Mouse (Mus musculus) layer of hippocampus, postnatal 25 days (tissue): ENCODE results near the gene Olfr55. TPM values are rescaled to one million over a fixed set of nuclear protein-coding genes. Genes with fewer than 3 reads are reported as not detected.
"Not testable (repeated sequence)": the region's sequence is repeated elsewhere in the genome, so short reads cannot be mapped to it uniquely, and the experiment has no call there.

ENCODE experiments used
- DNase-seq, 2 experiments: peaks; one replicate each; pipeline ENCODE4 v3.0.0; 2022; ENCODE audit warnings: mixed read lengths in 2 of 2, low spot score in 1 of 2; ENCODE audit errors: extremely low spot score in 1 of 2
- total RNA-seq, 2 experiments: library from RNA; stranded (reverse); gene quantifications; 2 replicates each; pipeline ENCODE4 v1.2.3; 2021

Gene Olfr55
- not detected for total RNA-seq

- not testable (repeated sequence) for DNase-seq
These were observed at the start of gene Olfr55 for GRCm38 (mm10) chr17:33168147-33168546. Gene Olfr55 (plus strand): TSS chr17:33168447.

- DNase-seq = no peak
These were observed 43.7 kb upstream of the Olfr55 start for GRCm38 (mm10) chr17:33124546-33124945.

- no peak for DNase-seq
These were observed 42.0 kb upstream of the Olfr55 start for GRCm38 (mm10) chr17:33126257-33126656.

- no peak for DNase-seq
These were observed 28.9 kb upstream of the Olfr55 start, which contains the start of gene Morc2b for GRCm38 (mm10) chr17:33139261-33139820. Gene Morc2b (minus strand): TSS chr17:33139683.

GRCm38 (mm10) chr17:33191002-33191401, 22.8 kb downstream of the Olfr55 start, which contains the start of gene Olfr239:
Gene Olfr239 (plus strand): TSS chr17:33191302.
- not testable (repeated sequence) for DNase-seq

- DNase-seq = no peak
These were observed 53.3 kb downstream of the Olfr55 start, which contains the start of gene Olfr1564 for GRCm38 (mm10) chr17:33221590-33221989. Gene Olfr1564 (minus strand): TSS chr17:33221690.

Other genes with a start within 250 kb of the Olfr55 start
- gene Cyp4f13, start 221.0 kb upstream of the Olfr55 start, total RNA-seq = 10 to 100 TPM; 16.6 to 28.0 TPM
- 1 to 10 TPM; 3.4 to 4.9 TPM for gene Zfp472, start 202.6 kb upstream of the Olfr55 start, total RNA-seq
- gene Zfp952, start 175.3 kb upstream of the Olfr55 start, total RNA-seq = 10 to 100 TPM; 17.2 to 17.8 TPM
- 10 to 100 TPM; 19.9 to 22.4 TPM for gene Zfp763, start 135.0 kb upstream of the Olfr55 start, total RNA-seq
- not detected for gene 4921501E09Rik, start 100.4 kb upstream of the Olfr55 start, total RNA-seq
- 10 to 100 TPM; 17.9 to 21.8 TPM for gene Zfp563, start 79.1 kb upstream of the Olfr55 start, total RNA-seq
- 1 to 10 TPM; 2.4 to 3.3 TPM for gene Morc2b, start 28.8 kb upstream of the Olfr55 start, total RNA-seq
- gene Olfr239, start 22.9 kb downstream of the Olfr55 start, total RNA-seq = not detected
- gene Olfr1564, start 53.2 kb downstream of the Olfr55 start, total RNA-seq = under 1 TPM; 0.34 to 0.96 TPM
- 10 to 100 TPM; 11.3 to 13.1 TPM for gene Zfp955a, start 86.7 kb downstream of the Olfr55 start, total RNA-seq
- not detected for gene Olfr63, start 96.2 kb downstream of the Olfr55 start, total RNA-seq
- gene Zfp955b, start 121.1 kb downstream of the Olfr55 start, total RNA-seq = 10 to 100 TPM; 31.3 to 31.6 TPM
- gene Zfp81, start 190.4 kb downstream of the Olfr55 start, total RNA-seq = 10 to 100 TPM; 20.3 to 21.4 TPM
- gene Zfp101, start 226.2 kb downstream of the Olfr55 start, total RNA-seq = 10 to 100 TPM in 1 of 2 experiments, 1 to 10 TPM in 1; 9.1 to 16.1 TPM